In genomic region chr8:98463375-98464030, GRCm38 (mm10) we compare ENCODE assay signal across 18 mouse cellular contexts.
DNase-seq lines count a peak whose midpoint lies in the region; ATAC-seq and TF ChIP-seq lines count a peak whose summit lies in the region.
"Had no signal": no experiment of that assay in that cellular context is flagged by ENCODE, and none has a peak within 500 bp of the region (broad histone marks: within the 10 kb centered on the region; RNA-seq: fewer than 3 reads in every experiment).

No protein-coding gene starts in this region.

- H3K36me3 ChIP-seq in forebrain, embryonic 12.5 days (replicated peaks) = no peaks in the 10 kb centered on the region
- H3K36me3 ChIP-seq in forebrain, postnatal 0 days (ENCODE audit: insufficient read depth) = no peaks in the 10 kb centered on the region
- no peaks in the 10 kb centered on the region for H3K36me3 ChIP-seq in midbrain, postnatal 0 days (ENCODE audit: insufficient read depth, low read length)
- no peaks in the 10 kb centered on the region for H3K36me3 ChIP-seq in midbrain, embryonic 16.5 days (ENCODE audit: control insufficient read depth, insufficient read depth, low read length)
- no peaks in the 10 kb centered on the region for H3K36me3 ChIP-seq in embryonic facial prominence, embryonic 15.5 days
- H3K36me3 ChIP-seq: embryonic facial prominence, embryonic 12.5 days; heart, embryonic 15.5 days; kidney, embryonic 15.5 days; liver, embryonic 13.5 days; midbrain, embryonic 13.5 days had no signal

- H3K9me3 ChIP-seq in forebrain, embryonic 12.5 days = no peaks in the 10 kb centered on the region
- H3K9me3 ChIP-seq in forebrain, postnatal 0 days (ENCODE audit: low read length) = no peaks in the 10 kb centered on the region
- H3K9me3 ChIP-seq in midbrain, postnatal 0 days (ENCODE audit: low read length) = no peaks in the 10 kb centered on the region
- H3K9me3 ChIP-seq in midbrain, embryonic 16.5 days (replicated peaks; ENCODE audit: control insufficient read depth, low read length, poor library complexity, severe bottlenecking) = no peaks in the 10 kb centered on the region
- H3K9me3 ChIP-seq in embryonic facial prominence, embryonic 15.5 days (replicated peaks) = no peaks in the 10 kb centered on the region
- H3K9me3 ChIP-seq: embryonic facial prominence, embryonic 12.5 days; heart, embryonic 15.5 days; kidney, embryonic 15.5 days; liver, embryonic 13.5 days; midbrain, embryonic 13.5 days had no signal

- no peak overlapping the region for H3K9ac ChIP-seq in forebrain, embryonic 12.5 days
- no peak overlapping the region for H3K9ac ChIP-seq in forebrain, postnatal 0 days
- no peak overlapping the region for H3K9ac ChIP-seq in midbrain, postnatal 0 days (replicated peaks; ENCODE audit: low read length, poor library complexity, severe bottlenecking)
- no peak overlapping the region for H3K9ac ChIP-seq in midbrain, embryonic 16.5 days (ENCODE audit: low read depth, low read length)
- H3K9ac ChIP-seq in embryonic facial prominence, embryonic 15.5 days = no peak overlapping the region
- H3K9ac ChIP-seq: embryonic facial prominence, embryonic 12.5 days; heart, embryonic 15.5 days; kidney, embryonic 15.5 days; liver, embryonic 13.5 days; midbrain, embryonic 13.5 days had no signal

- no peak for TF ChIP-seq CTCF in forebrain, postnatal 0 days (IDR thresholded peaks at IDR 0.05; ENCODE audit: low read depth)
- TF ChIP-seq CTCF in midbrain, postnatal 0 days (IDR thresholded peaks at IDR 0.05) = no peak

- H3K4me3 ChIP-seq in forebrain, embryonic 12.5 days (replicated peaks) = no peak overlapping the region
- no peak overlapping the region for H3K4me3 ChIP-seq in forebrain, postnatal 0 days (ENCODE audit: low read depth, low read length)
- H3K4me3 ChIP-seq in midbrain, postnatal 0 days (ENCODE audit: low read depth, low read length) = no peak overlapping the region
- no peak overlapping the region for H3K4me3 ChIP-seq in midbrain, embryonic 16.5 days (ENCODE audit: low read depth, low read length)
- H3K4me3 ChIP-seq in embryonic facial prominence, embryonic 15.5 days (replicated peaks) = no peak overlapping the region
- H3K4me3 ChIP-seq: embryonic facial prominence, embryonic 12.5 days; heart, embryonic 15.5 days; kidney, embryonic 15.5 days; liver, embryonic 13.5 days; midbrain, embryonic 13.5 days had no signal

- DNase-seq in forebrain, postnatal 0 days = no peak
- DNase-seq in midbrain, postnatal 0 days (ENCODE audit: low spot score) = peak; percentile 3
- DNase-seq in adrenal gland, adult (ENCODE audit: inconsistent age in 2 of 2, low spot score in 1 of 2) = no peak
- DNase-seq in thymus, postnatal 0 days (ENCODE audit: low spot score) = no peak
- no peak for DNase-seq in right cerebral cortex, postnatal 14 days
- DNase-seq: adrenal gland, adult 2 months; cerebellum, adult 8-10 months; layer of hippocampus, adult 9-11 months; liver, embryonic 13.5 days; lung, postnatal 36 days; thymus, postnatal 4 days had no signal

- H3K4me2 ChIP-seq in forebrain, embryonic 12.5 days = no peak overlapping the region
- H3K4me2 ChIP-seq in forebrain, postnatal 0 days (ENCODE audit: low read depth) = no peak overlapping the region
- H3K4me2 ChIP-seq in midbrain, postnatal 0 days (ENCODE audit: low read depth, low read length, poor library complexity, severe bottlenecking) = no peak overlapping the region
- H3K4me2 ChIP-seq in midbrain, embryonic 16.5 days (ENCODE audit: low read length) = no peak overlapping the region
- no peak overlapping the region for H3K4me2 ChIP-seq in embryonic facial prominence, embryonic 15.5 days (replicated peaks)
- H3K4me2 ChIP-seq: embryonic facial prominence, embryonic 12.5 days; heart, embryonic 15.5 days; kidney, embryonic 15.5 days; liver, embryonic 13.5 days; midbrain, embryonic 13.5 days had no signal

- H3K4me1 ChIP-seq in forebrain, embryonic 12.5 days = no peaks in the 10 kb centered on the region; the same call in 1 of the 2 replicates
- H3K4me1 ChIP-seq in forebrain, postnatal 0 days (ENCODE audit: insufficient read depth) = no peaks in the 10 kb centered on the region
- H3K4me1 ChIP-seq in midbrain, postnatal 0 days (ENCODE audit: insufficient read depth, low read length) = no peaks in the 10 kb centered on the region
- no peaks in the 10 kb centered on the region for H3K4me1 ChIP-seq in midbrain, embryonic 16.5 days (ENCODE audit: control insufficient read depth, insufficient read depth, low read length)
- no peaks in the 10 kb centered on the region for H3K4me1 ChIP-seq in embryonic facial prominence, embryonic 15.5 days
- H3K4me1 ChIP-seq: embryonic facial prominence, embryonic 12.5 days; heart, embryonic 15.5 days; kidney, embryonic 15.5 days; liver, embryonic 13.5 days; midbrain, embryonic 13.5 days had no signal

- peak; percentile 84; the same call in 1 of the 2 replicates for ATAC-seq in forebrain, embryonic 12.5 days (ENCODE audit: low FRiP score)
- ATAC-seq in forebrain, postnatal 0 days = no peak
- ATAC-seq in midbrain, postnatal 0 days (ENCODE audit: low FRiP score) = no peak
- no peak for ATAC-seq in midbrain, embryonic 16.5 days
- ATAC-seq in embryonic facial prominence, embryonic 15.5 days (ENCODE audit: insufficient number of reproducible peaks, low FRiP score, low TSS enrichment, low read depth) = peak; percentile 77
- ATAC-seq: midbrain, embryonic 13.5 days had no signal

- H3K27me3 ChIP-seq in forebrain, embryonic 12.5 days = no peaks in the 10 kb centered on the region
- no peaks in the 10 kb centered on the region for H3K27me3 ChIP-seq in forebrain, postnatal 0 days (ENCODE audit: insufficient read depth, low read length)
- H3K27me3 ChIP-seq in midbrain, postnatal 0 days (ENCODE audit: insufficient read depth, low read length) = no peaks in the 10 kb centered on the region
- no peaks in the 10 kb centered on the region for H3K27me3 ChIP-seq in midbrain, embryonic 16.5 days (ENCODE audit: control insufficient read depth, insufficient read depth, low read depth, low read length)
- no peaks in the 10 kb centered on the region for H3K27me3 ChIP-seq in embryonic facial prominence, embryonic 15.5 days
- H3K27me3 ChIP-seq: embryonic facial prominence, embryonic 12.5 days; heart, embryonic 15.5 days; kidney, embryonic 15.5 days; liver, embryonic 13.5 days; midbrain, embryonic 13.5 days had no signal

- WGBS in forebrain, embryonic 12.5 days = 35% methylated on average over 3 of the region's 3 CpGs
- 17% methylated on average over 3 of the region's 3 CpGs for WGBS in forebrain, postnatal 0 days
- 58% methylated on average over 3 of the region's 3 CpGs for WGBS in midbrain, postnatal 0 days
- WGBS in midbrain, embryonic 16.5 days = 48% methylated on average over 3 of the region's 3 CpGs
- 37% methylated on average over 3 of the region's 3 CpGs for WGBS in embryonic facial prominence, embryonic 15.5 days

- H3K27ac ChIP-seq in forebrain, embryonic 12.5 days = no peak overlapping the region
- H3K27ac ChIP-seq in forebrain, postnatal 0 days (ENCODE audit: low read depth, low read length) = no peak overlapping the region
- no peak overlapping the region for H3K27ac ChIP-seq in midbrain, postnatal 0 days (ENCODE audit: low read depth, low read length)
- no peak overlapping the region for H3K27ac ChIP-seq in midbrain, embryonic 16.5 days (ENCODE audit: low read length)
- H3K27ac ChIP-seq in embryonic facial prominence, embryonic 15.5 days (replicated peaks) = no peak overlapping the region
- H3K27ac ChIP-seq: embryonic facial prominence, embryonic 12.5 days; heart, embryonic 15.5 days; kidney, embryonic 15.5 days; liver, embryonic 13.5 days; midbrain, embryonic 13.5 days had no signal

Comparison
In these comparisons a context has a peak if more than half of its experiments do, and no peak if none do; other contexts are left out.
1. ATAC-seq: peak in forebrain, embryonic 12.5 days (single experiment) and embryonic facial prominence, embryonic 15.5 days (single experiment); none in forebrain, postnatal 0 days (single experiment), midbrain, postnatal 0 days (single experiment) and midbrain, embryonic 16.5 days (single experiment).